Mouse (Mus musculus) limb, embryonic 11.5 days (tissue): ENCODE measurements around the gene Ank3. TPM values are rescaled to one million over a fixed set of nuclear protein-coding genes. Genes with fewer than 3 reads are reported as not detected.

Source experiments
- ATAC-seq: fragments of 200-750 bp; cut with Nextera tagmentation; 2 replicates; pipeline ENCODE4 v1.8.0; 2017; ENCODE audit warnings: low read depth; ENCODE audit not compliant: insufficient number of reproducible peaks, low FRiP score, low TSS enrichment
- DNase-seq: peaks from one replicate; pipeline ENCODE4 v3.0.0-alpha.2; 2015; ENCODE audit warnings: low spot score
- H3K27ac ChIP-seq: fragments of 300-500 bp; sonication (generic); replicated peaks from 2 replicates; pipeline ENCODE4 v1.5.1; 2014; ENCODE audit warnings: low read depth, mild to moderate bottlenecking, low read length
- H3K27me3 ChIP-seq: fragments of 300-500 bp; sonication (generic); 2 replicates; pipeline ENCODE4 v1.6.1; 2014; ENCODE audit warnings: mild to moderate bottlenecking, low read length, mixed read lengths; ENCODE audit not compliant: control insufficient read depth, insufficient read depth
- H3K36me3 ChIP-seq: fragments of 300-500 bp; sonication (generic); 2 replicates; pipeline ENCODE4 v1.6.1; 2014; ENCODE audit warnings: mild to moderate bottlenecking, low read length, moderate library complexity, mixed read lengths; ENCODE audit not compliant: control insufficient read depth, insufficient read depth
- H3K4me1 ChIP-seq: fragments of 300-500 bp; sonication (generic); 2 replicates; pipeline ENCODE4 v1.6.1; 2014; ENCODE audit warnings: low read length, mixed read lengths; ENCODE audit not compliant: control insufficient read depth, insufficient read depth
- H3K4me2 ChIP-seq: fragments of 300-500 bp; sonication (generic); 2 replicates; pipeline ENCODE4 v1.6.1; 2014; ENCODE audit warnings: low read depth, mild to moderate bottlenecking, moderate library complexity; ENCODE audit not compliant: severe bottlenecking
- H3K4me3 ChIP-seq: fragments of 300-500 bp; sonication (generic); 2 replicates; pipeline ENCODE4 v1.5.1; 2014; ENCODE audit warnings: low read depth, low read length
- H3K9ac ChIP-seq: fragments of 300-500 bp; sonication (generic); 2 replicates; pipeline ENCODE4 v1.6.1; 2014; ENCODE audit warnings: mild to moderate bottlenecking, low read length
- H3K9me3 ChIP-seq: fragments of 300-500 bp; sonication (generic); 2 replicates; pipeline ENCODE4 v1.6.1; 2016; ENCODE audit warnings: low read length; ENCODE audit not compliant: control insufficient read depth
- WGBS: fragments of 180-500 bp; shearing (Covaris S2); extraction: QIAGEN DNeasy Blood & Tissue Kit; methylation state at CpG from one replicate; pipeline ENCODE4 v1.1.7; 2014; 5-methylcytosine and 5-hydroxymethylcytosine counted together
- polyA plus RNA-seq: library from polyadenylated mRNA; unstranded; fragments of >200 nt; fragmentation: Nextera tagmentation; extraction: Ambion mirVana; gene quantifications from 2 replicates; pipeline ENCODE4 v1.2.1, GENCODE M21; 2014

The Ank3 gene
- polyA plus RNA-seq, 1 experiment from 2014 or later, result 22.3 TPM

DNA sequence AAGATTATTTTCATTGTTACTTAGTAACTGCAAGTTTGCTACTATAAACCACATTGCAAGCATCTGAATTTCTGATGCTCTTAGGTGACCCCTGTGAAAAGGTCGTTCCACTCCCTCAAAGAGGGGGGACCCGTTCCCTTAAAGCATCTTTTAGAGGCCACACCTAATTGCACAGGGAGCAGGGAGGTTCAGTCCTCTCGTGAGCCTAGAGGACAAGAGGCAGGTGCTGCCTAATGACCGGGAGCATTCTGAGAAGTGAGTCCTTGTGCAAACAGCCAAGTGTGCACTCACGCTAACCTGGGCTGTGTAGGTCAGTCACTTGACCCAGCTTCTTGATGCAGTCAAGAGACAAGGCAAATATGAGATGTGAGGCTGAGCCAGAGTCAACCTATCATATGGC, 52.4 kb downstream of the Ank3 start:
- no peak overlapping the region for H3K27ac ChIP-seq
- H3K4me3 ChIP-seq, result no peak overlapping the region
- no peaks in the 10 kb centered on the region for H3K36me3 ChIP-seq
- no peak overlapping the region for H3K9ac ChIP-seq
- WGBS, result 68% methylated on average over 5 of the region's 5 CpGs
- H3K27me3 ChIP-seq, result no peaks in the 10 kb centered on the region
- no peaks in the 10 kb centered on the region for H3K4me1 ChIP-seq
- H3K4me2 ChIP-seq, result no peak overlapping the region
- no peak for DNase-seq
- no peaks in the 10 kb centered on the region for H3K9me3 ChIP-seq
- no peak for ATAC-seq

DNA sequence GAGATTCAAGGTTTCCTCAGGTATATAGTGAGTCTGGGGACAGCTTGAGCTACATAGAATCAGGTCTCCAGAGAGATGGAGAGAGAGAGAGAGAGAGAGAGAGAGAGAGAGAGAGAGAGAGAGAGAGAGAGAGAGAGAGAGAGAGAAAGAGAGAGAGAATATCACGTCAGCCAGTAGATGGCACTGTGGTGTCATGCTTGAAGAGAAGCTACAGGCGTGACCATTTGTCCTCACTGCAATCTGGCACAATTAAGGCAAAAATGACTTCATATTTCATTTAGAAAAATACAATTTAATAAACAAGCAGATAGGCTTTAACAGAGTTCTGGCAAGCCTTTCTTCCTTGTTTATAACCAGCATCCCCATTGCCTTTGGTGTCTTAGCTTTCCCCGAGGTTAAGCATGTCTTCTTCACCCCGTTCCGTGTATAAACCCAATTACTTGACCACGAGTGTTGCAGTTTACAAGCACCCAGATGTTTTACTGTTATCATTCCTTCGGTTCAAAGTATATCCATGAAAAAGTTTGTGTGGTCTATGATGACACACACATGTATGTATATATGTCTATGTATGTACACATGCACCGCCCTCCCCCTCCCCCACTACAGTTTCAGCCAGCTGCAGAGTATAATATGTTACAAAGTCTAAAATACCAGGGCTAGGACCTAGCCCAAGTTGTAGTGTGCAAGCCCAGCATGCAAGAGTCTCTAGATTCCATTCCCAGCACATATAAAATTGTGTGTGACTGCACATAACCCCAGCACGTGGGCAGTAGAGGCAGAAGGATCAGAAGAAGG, 53.8 kb downstream of the Ank3 start:
- DNase-seq (peak; percentile 67), ATAC-seq (no peak)
- no peak overlapping the region for H3K27ac ChIP-seq

DNA sequence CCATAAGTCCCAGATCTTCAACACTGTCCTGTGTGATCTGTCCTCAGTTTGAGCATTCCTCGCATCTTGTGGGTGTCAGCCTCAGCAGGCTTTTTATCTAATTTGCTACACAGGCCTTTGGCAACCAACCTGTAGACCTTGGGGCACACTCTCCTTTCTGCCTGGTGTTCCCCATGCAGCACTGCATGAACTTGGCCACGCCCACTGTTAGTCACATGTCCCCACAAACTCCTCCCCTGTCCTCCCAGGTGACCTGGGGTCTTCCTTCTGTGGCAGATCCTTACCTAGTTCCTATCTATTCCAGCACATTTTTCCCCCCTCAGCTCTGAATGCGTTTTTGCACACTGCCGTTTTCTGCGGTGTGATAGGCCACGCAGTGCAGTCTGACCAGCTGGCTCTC, 55.0 kb downstream of the Ank3 start:
- Histone ChIP-seq H3K9ac (no peak overlapping the region), H3K36me3 (no peaks in the 10 kb centered on the region), H3K4me3 (no peak overlapping the region), H3K9me3 (no peaks in the 10 kb centered on the region), H3K27me3 (no peaks in the 10 kb centered on the region), H3K27ac (no peak overlapping the region), H3K4me1 (no peaks in the 10 kb centered on the region), H3K4me2 (no peak overlapping the region)
- DNase-seq (no peak), ATAC-seq (no peak)
- 90% methylated on average over 6 of the region's 6 CpGs for WGBS

More for the DNA sequence above, 53.8 kb downstream of the Ank3 start:
- Histone ChIP-seq H3K4me3 (no peak overlapping the region), H3K4me1 (no peaks in the 10 kb centered on the region), H3K27me3 (no peaks in the 10 kb centered on the region), H3K36me3 (no peaks in the 10 kb centered on the region), H3K4me2 (no peak overlapping the region), H3K9me3 (no peaks in the 10 kb centered on the region), H3K9ac (no peak overlapping the region)
- WGBS, result 58% methylated on average over 9 of the region's 9 CpGs

DNA sequence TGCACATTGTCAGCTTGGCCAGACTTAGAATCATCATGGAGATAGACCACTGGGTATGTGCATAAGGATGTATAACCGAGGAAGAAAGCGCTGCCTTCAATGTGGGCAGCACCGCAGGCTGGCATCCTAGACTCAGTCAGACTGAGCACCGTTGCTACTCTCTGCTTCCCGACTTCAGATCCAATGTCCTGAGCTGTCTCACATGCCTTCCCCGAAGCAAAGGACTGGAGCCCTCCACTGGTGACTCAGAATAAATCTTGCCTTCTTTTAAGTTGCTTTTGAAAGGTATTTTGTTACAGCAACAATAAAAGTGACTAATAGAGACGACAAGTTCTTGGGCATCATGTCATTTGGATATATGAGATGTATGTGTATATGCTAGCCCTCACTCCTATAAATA, 55.9 kb downstream of the Ank3 start:
- no peaks in the 10 kb centered on the region for H3K9me3 ChIP-seq
- H3K4me2 ChIP-seq, result no peak overlapping the region
- H3K27ac ChIP-seq, result no peak overlapping the region
- no peaks in the 10 kb centered on the region for H3K27me3 ChIP-seq
- no peak overlapping the region for H3K9ac ChIP-seq
- DNase-seq (no peak), ATAC-seq (no peak)
- no peak overlapping the region for H3K4me3 ChIP-seq
- 64% methylated on average over 7 of the region's 7 CpGs for WGBS
- H3K36me3 ChIP-seq, result no peaks in the 10 kb centered on the region
- no peaks in the 10 kb centered on the region for H3K4me1 ChIP-seq

DNA sequence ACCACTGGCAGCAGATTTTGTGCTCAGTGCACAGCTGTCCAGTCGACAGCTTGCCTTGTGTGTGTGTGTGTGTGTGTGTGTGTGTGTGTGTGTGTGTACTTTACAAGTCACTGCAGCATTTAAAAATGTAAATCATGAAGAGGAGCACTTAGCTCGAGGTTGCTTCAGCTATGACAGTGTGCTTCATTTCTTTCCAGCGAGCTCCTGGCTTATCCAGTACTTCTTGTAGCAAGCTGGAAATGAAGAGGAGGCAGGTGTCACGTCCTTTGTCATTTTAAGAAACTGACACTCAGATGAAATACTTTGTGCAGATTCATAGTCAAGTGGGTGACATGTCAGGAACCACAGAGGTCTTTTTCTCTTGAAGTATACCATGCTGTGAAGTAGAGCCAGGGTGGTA, 66.3 kb downstream of the Ank3 start:
- no peaks in the 10 kb centered on the region for H3K9me3 ChIP-seq
- ATAC-seq, result no peak
- DNase-seq, result no peak
- 72% methylated on average over 4 of the region's 4 CpGs for WGBS
- no peaks in the 10 kb centered on the region for H3K4me1 ChIP-seq
- H3K27me3 ChIP-seq, result no peaks in the 10 kb centered on the region
- no peak overlapping the region for H3K9ac ChIP-seq
- no peaks in the 10 kb centered on the region for H3K36me3 ChIP-seq
- H3K4me2 ChIP-seq, result no peak overlapping the region
- no peak overlapping the region for H3K27ac ChIP-seq
- no peak overlapping the region for H3K4me3 ChIP-seq

DNA sequence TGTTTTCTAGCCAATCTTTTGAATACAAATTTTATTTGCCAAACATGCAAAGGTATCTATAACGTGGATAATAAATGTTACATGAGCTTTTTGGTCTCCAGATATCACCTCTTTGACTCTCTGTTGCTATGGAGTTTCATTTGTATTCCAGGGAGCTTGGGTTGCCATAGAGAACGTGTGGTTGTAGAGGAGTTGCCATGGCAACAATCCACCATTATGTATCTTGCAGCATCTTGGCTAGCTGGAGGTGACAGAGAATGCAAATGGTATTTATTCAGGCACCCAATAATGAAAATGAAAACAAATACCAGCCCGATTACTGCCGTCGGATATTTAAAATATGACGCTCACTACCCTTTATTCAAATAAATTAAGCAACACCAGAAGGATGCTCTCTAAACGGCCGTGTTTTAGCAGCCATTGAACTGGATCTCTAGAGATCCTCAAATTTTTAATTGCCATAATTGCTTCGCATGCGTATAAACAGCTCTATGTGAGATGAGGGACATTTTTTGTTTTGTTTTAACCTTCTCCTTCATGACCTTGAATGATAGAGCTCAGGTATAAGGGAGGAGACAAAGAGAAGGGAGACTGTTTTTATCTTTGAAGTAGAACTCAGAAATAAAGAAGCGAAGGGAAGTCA, 67.1 kb downstream of the Ank3 start:
- WGBS, result 83% methylated on average over 11 of the region's 11 CpGs
- Histone ChIP-seq H3K4me2 (no peak overlapping the region), H3K36me3 (no peaks in the 10 kb centered on the region), H3K27ac (no peak overlapping the region), H3K27me3 (no peaks in the 10 kb centered on the region), H3K9me3 (no peaks in the 10 kb centered on the region), H3K4me1 (no peaks in the 10 kb centered on the region), H3K9ac (no peak overlapping the region), H3K4me3 (no peak overlapping the region)
- ATAC-seq (no peak), DNase-seq (no peak)

DNA sequence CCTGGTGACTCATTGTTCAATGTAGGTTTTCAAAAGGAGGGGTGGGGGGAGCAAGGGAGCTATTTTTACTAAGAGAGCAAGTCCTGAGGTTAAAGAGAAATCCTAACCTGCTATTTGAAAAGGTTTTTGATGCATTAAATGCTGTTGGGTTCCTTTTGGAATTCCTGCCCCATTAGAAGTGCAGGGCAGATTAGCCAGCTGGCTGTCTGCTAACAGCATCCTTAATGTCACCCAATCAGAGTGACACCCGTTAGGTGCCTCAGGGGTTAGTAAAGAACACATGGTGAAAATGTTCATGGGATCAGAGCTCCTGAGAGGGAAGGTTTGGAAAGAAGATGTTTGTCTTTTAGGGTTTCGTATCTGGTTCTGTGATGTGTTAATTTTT, 67.6 kb downstream of the Ank3 start:
- H3K36me3 ChIP-seq, result no peaks in the 10 kb centered on the region
- H3K4me1 ChIP-seq, result no peaks in the 10 kb centered on the region
- no peak overlapping the region for H3K9ac ChIP-seq
- no peak overlapping the region for H3K4me3 ChIP-seq
- WGBS, result 64% methylated on average over 2 of the region's 2 CpGs
- H3K27ac ChIP-seq, result no peak overlapping the region
- H3K27me3 ChIP-seq, result no peaks in the 10 kb centered on the region
- H3K4me2 ChIP-seq, result no peak overlapping the region
- ATAC-seq (no peak), DNase-seq (no peak)
- H3K9me3 ChIP-seq, result no peaks in the 10 kb centered on the region

DNA sequence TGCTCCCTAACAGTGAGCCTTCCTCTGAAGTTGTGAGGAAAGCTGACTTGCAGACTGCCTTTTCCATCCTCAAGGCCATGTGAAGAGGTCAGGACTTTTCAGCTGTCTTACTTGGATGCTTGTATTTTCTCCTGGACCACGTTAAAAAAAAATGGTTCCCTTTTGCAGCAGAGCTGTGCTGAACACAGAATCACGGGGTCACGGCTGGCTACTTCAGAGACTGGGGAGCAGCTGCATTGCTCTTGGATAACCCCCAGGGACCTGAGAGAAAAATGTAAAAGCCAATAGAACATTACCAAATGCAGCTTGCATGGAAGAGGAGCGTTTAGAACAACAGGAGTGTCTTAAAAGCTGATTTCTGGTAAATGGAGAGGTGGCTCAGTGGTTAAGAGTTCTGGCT, 68.0 kb downstream of the Ank3 start:
- no peak overlapping the region for H3K27ac ChIP-seq
- H3K4me2 ChIP-seq, result no peak overlapping the region
- H3K36me3 ChIP-seq, result no peaks in the 10 kb centered on the region
- 65% methylated on average over 4 of the region's 4 CpGs for WGBS
- H3K4me1 ChIP-seq, result no peaks in the 10 kb centered on the region
- ATAC-seq (no peak), DNase-seq (no peak)
- H3K9ac ChIP-seq, result no peak overlapping the region
- H3K4me3 ChIP-seq, result no peak overlapping the region
- no peaks in the 10 kb centered on the region for H3K9me3 ChIP-seq
- no peaks in the 10 kb centered on the region for H3K27me3 ChIP-seq
